Mouse (Mus musculus): ENCODE results near the gene Tpp2. TPM values are rescaled to one million over a fixed set of nuclear protein-coding genes. Genes with fewer than 3 reads are reported as not detected.

Gene Tpp2
- total and polyA plus RNA-seq, 3 experiments: 41.1 to 47.4 TPM; not detected in 1

DNA sequence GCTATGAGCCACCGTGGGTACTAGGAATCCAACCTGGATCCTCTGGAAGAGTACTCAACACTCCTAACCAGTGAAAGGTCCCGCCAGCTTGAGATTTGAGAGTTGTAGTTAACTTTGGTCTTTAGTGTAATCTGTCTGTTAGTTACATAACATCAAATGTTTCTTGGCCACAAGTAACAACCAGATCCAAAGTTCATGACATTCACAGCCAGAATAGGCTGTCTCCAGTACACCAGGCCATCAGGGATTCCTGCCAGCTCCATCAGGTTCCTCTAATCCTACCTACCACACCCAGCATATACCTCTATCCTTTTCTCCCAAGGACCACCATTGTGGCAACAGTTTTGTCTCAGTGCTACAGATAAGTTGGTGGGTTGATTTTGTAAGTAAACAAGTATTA lies 82.1 kb downstream of the Tpp2 start:
- Histone ChIP-seq H3K27ac (ENCODE audit: control insufficient read depth, low read depth, low read length) (no peak overlapping the region), H3K27me3 (ENCODE audit: control insufficient read depth in 1 of 2, insufficient read depth in 2 of 2, low read length in 2 of 2) (no peaks in the 10 kb centered on the region; a peak in 2 of 4 replicates), H3K36me3 (ENCODE audit: control insufficient read depth in 1 of 2, insufficient read depth in 2 of 2, low read length in 2 of 2) (no peaks in the 10 kb centered on the region), H3K4me3 (ENCODE audit: control insufficient read depth in 1 of 2, insufficient read depth in 1 of 2, low read depth in 2 of 2, low read length in 2 of 2) (no peak overlapping the region), H3K79me2 (ENCODE audit: control insufficient read depth, insufficient read depth, low read length, poor library complexity) (no peaks in the 10 kb centered on the region), H3K4me1 (ENCODE audit: control insufficient read depth in 1 of 2, insufficient read depth in 2 of 2, low read length in 2 of 2) (no peaks in the 10 kb centered on the region), H3K9ac (ENCODE audit: control insufficient read depth, low read depth, low read length, poor library complexity, severe bottlenecking) (no peak overlapping the region), H3K9me3 (replicated peaks; ENCODE audit: insufficient read depth, low read length) (no peaks in the 10 kb centered on the region)
- no peak for TF ChIP-seq TBP (IDR thresholded peaks at IDR 0.05; ENCODE audit: low read depth, low read length)
- TF ChIP-seq POLR2AphosphoS5 (IDR thresholded peaks at IDR 0.05; ENCODE audit: borderline replicate concordance, low read depth, low read length): no peak
- no peak for TF ChIP-seq ZNF384 (IDR thresholded peaks at IDR 0.05; ENCODE audit: low read depth, low read length)
- TF ChIP-seq ZKSCAN1 (IDR thresholded peaks at IDR 0.05; ENCODE audit: low read depth, low read length): no peak
- TF ChIP-seq TAL1 (IDR thresholded peaks at IDR 0.05; ENCODE audit: low read length): no peak
- no peak for DNase-seq (ENCODE audit: low read depth, low spot score)

DNA sequence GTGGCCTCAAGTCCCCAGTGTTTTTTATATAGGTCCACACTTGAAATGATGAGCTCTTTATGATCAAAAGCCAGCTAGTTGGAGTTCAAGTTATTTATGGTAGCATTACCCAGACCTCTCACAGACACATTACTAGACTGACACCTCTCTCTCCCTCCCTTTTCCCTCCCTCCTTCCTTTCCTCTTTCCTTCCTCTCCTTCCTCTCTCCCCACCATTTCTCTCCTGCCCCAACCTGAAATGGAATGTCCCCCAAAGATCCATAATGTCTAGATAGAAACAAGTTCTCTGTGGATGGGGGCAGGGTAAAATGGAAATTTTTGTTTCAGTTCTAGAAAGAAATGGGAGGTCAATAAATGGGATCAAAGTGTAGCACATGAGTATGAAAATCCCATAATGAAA lies 86.5 kb downstream of the Tpp2 start, which contains the start of gene Mettl21c:
Gene Mettl21c, minus strand, starts transcription at position 101 of the 400 bp plus-strand sequence.
- no peak within 1 kb of the TSS for H3K27ac ChIP-seq (ENCODE audit: control insufficient read depth, low read depth, low read length)
- H3K79me2 ChIP-seq (ENCODE audit: control insufficient read depth, insufficient read depth, low read length, poor library complexity): no peaks in the 10 kb centered on the region
- H3K36me3 ChIP-seq (ENCODE audit: control insufficient read depth in 1 of 2, insufficient read depth in 2 of 2, low read length in 2 of 2): no peaks in the 10 kb centered on the region
- no peaks in the 10 kb centered on the region for H3K4me1 ChIP-seq (ENCODE audit: control insufficient read depth in 1 of 2, insufficient read depth in 2 of 2, low read length in 2 of 2)
- H3K9me3 ChIP-seq (replicated peaks; ENCODE audit: insufficient read depth, low read length): no peaks in the 10 kb centered on the region
- H3K9ac ChIP-seq (ENCODE audit: control insufficient read depth, low read depth, low read length, poor library complexity, severe bottlenecking): no peak within 1 kb of the TSS
- no peak for DNase-seq (ENCODE audit: low read depth, low spot score)
- no peak within 1 kb of the TSS for H3K4me3 ChIP-seq (ENCODE audit: control insufficient read depth in 1 of 2, insufficient read depth in 1 of 2, low read depth in 2 of 2, low read length in 2 of 2)
- H3K27me3 ChIP-seq (ENCODE audit: control insufficient read depth in 1 of 2, insufficient read depth in 2 of 2, low read length in 2 of 2): peaks cover 0 to 6% of the 10 kb centered on the region in 2 experiments; a peak in 3 of 4 replicates
- TF ChIP-seq E2F4 (IDR thresholded peaks at IDR 0.05; ENCODE audit: borderline replicate concordance, low read depth, low read length): no peak
- no peak for TF ChIP-seq KAT2A (conservative IDR thresholded peaks at IDR 0.05; ENCODE audit: low read depth, low read length)
- no peak for TF ChIP-seq POLR2A (IDR thresholded peaks at IDR 0.05; ENCODE audit: control insufficient read depth in 1 of 2, insufficient read depth in 1 of 2, low read depth in 1 of 2, low read length in 2 of 2, poor library complexity in 1 of 2)
- TF ChIP-seq MYB (IDR thresholded peaks at IDR 0.05; ENCODE audit: low read depth, low read length): no peak
- TF ChIP-seq CTCF (IDR thresholded peaks at IDR 0.05 in 2 of 3, conservative IDR thresholded peaks at IDR 0.05 in 1 of 3; ENCODE audit: control insufficient read depth in 1 of 3, insufficient read depth in 1 of 3, low read depth in 2 of 3, low read length in 3 of 3, poor library complexity in 1 of 3, severe bottlenecking in 1 of 3): no peak
- no peak for TF ChIP-seq MAZ (IDR thresholded peaks at IDR 0.05; ENCODE audit: low read depth, low read length)
- no peak for TF ChIP-seq JUND (IDR thresholded peaks at IDR 0.05; ENCODE audit: low read depth, low read length)

DNA sequence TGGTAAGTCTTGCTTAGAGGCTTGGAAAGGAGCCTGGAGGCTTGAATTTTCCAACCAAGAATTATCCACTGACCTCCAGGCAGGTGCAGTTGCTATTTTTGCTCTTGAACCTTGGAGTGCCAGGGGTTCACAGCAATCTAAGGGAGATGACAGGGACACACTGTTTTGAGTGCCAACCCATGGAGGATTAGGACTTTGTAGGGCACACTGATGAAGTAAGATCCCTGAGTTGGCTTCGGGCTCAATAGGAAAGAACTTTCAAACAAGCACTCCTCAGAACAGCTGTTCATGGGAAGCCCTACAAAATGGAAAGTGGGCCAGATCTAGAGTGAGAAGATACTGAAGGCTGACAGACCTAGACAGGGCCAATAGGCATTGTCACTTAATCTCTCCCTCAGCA lies 89.2 kb downstream of the Tpp2 start:
- TF ChIP-seq POLR2A (IDR thresholded peaks at IDR 0.05; ENCODE audit: control insufficient read depth in 1 of 2, insufficient read depth in 1 of 2, low read depth in 1 of 2, low read length in 2 of 2, poor library complexity in 1 of 2): no peak
- no peak for TF ChIP-seq MYC (IDR thresholded peaks at IDR 0.05; ENCODE audit: low read depth, low read length)
- no peak for TF ChIP-seq ZMIZ1 (IDR thresholded peaks at IDR 0.05; ENCODE audit: low read depth, low read length)
- no peak for TF ChIP-seq ETS1 (IDR thresholded peaks at IDR 0.05; ENCODE audit: low read depth, low read length)
- no peak for TF ChIP-seq UBTF (IDR thresholded peaks at IDR 0.05; ENCODE audit: borderline replicate concordance, insufficient read depth, low read depth, low read length)
- TF ChIP-seq ZKSCAN1 (IDR thresholded peaks at IDR 0.05; ENCODE audit: low read depth, low read length): no peak
- no peaks in the 10 kb centered on the region for H3K36me3 ChIP-seq (ENCODE audit: control insufficient read depth in 1 of 2, insufficient read depth in 2 of 2, low read length in 2 of 2)
- H3K79me2 ChIP-seq (ENCODE audit: control insufficient read depth, insufficient read depth, low read length, poor library complexity): no peaks in the 10 kb centered on the region
- no peaks in the 10 kb centered on the region for H3K4me1 ChIP-seq (ENCODE audit: control insufficient read depth in 1 of 2, insufficient read depth in 2 of 2, low read length in 2 of 2)
- H3K9ac ChIP-seq (ENCODE audit: control insufficient read depth, low read depth, low read length, poor library complexity, severe bottlenecking): no peak overlapping the region
- H3K9me3 ChIP-seq (replicated peaks; ENCODE audit: insufficient read depth, low read length): no peaks in the 10 kb centered on the region
- no peak overlapping the region for H3K4me3 ChIP-seq (ENCODE audit: control insufficient read depth in 1 of 2, insufficient read depth in 1 of 2, low read depth in 2 of 2, low read length in 2 of 2)
- no peak for DNase-seq (ENCODE audit: low read depth, low spot score)
- peaks cover 0 to 6% of the 10 kb centered on the region in 2 experiments; a peak in 3 of 4 replicates for H3K27me3 ChIP-seq (ENCODE audit: control insufficient read depth in 1 of 2, insufficient read depth in 2 of 2, low read length in 2 of 2)
- no peak overlapping the region for H3K27ac ChIP-seq (ENCODE audit: control insufficient read depth, low read depth, low read length)

Data from MEL (cell line).